Mouse (Mus musculus) cerebellum, adult 9-11 months (tissue): Measurements from ENCODE around the gene Nr2e1.

Source experiments
- DNase-seq: peaks from one replicate; pipeline ENCODE4 v3.0.0; 2022

Gene Nr2e1

GRCm38 (mm10) chr10:42587961-42588750 lies 4.7 kb upstream of the Nr2e1 start:
- DNase-seq: no peak

- DNase-seq: no peak
Measured at GRCm38 (mm10) chr10:42585596-42586305, 2.3 kb upstream of the Nr2e1 start.

- DNase-seq: no peak
Measured at GRCm38 (mm10) chr10:42585156-42585555, 1.7 kb upstream of the Nr2e1 start.

GRCm38 (mm10) chr10:42584436-42584983 lies 1.1 kb upstream of the Nr2e1 start:
- no peak for DNase-seq

- DNase-seq: no peak
Measured at GRCm38 (mm10) chr10:42583902-42584435, 537 bp upstream of the Nr2e1 start.

- no peak for DNase-seq
Measured at GRCm38 (mm10) chr10:42582566-42583110, 794 bp downstream of the Nr2e1 start.

- DNase-seq: no peak
Measured at GRCm38 (mm10) chr10:42581694-42582565, 1.5 kb downstream of the Nr2e1 start.

- DNase-seq: no peak
Measured at GRCm38 (mm10) chr10:42580951-42581277, 2.5 kb downstream of the Nr2e1 start.

- no peak for DNase-seq
Measured at GRCm38 (mm10) chr10:42580131-42580950, 3.1 kb downstream of the Nr2e1 start.

- DNase-seq: no peak
Measured at GRCm38 (mm10) chr10:42579475-42580130, 3.8 kb downstream of the Nr2e1 start.

- DNase-seq: no peak
Measured at GRCm38 (mm10) chr10:42578698-42579474, 4.5 kb downstream of the Nr2e1 start.

- DNase-seq: no peak
Measured at GRCm38 (mm10) chr10:42578281-42578675, 5.2 kb downstream of the Nr2e1 start.

GRCm38 (mm10) chr10:42577525-42578280 lies 5.7 kb downstream of the Nr2e1 start:
- DNase-seq: no peak

GRCm38 (mm10) chr10:42574639-42575038 lies 8.8 kb downstream of the Nr2e1 start:
- DNase-seq: no peak

- DNase-seq: no peak
Measured at GRCm38 (mm10) chr10:42572971-42573370, 10.5 kb downstream of the Nr2e1 start.

GRCm38 (mm10) chr10:42572567-42572966 lies 10.9 kb downstream of the Nr2e1 start:
- DNase-seq: no peak

GRCm38 (mm10) chr10:42562272-42562671 lies 21.2 kb downstream of the Nr2e1 start:
- DNase-seq: no peak

- no peak for DNase-seq
Measured at GRCm38 (mm10) chr10:42559581-42560200, 23.7 kb downstream of the Nr2e1 start.

- DNase-seq: no peak
Measured at GRCm38 (mm10) chr10:42546507-42546906, 36.9 kb downstream of the Nr2e1 start.
